Mouse (Mus musculus) hindbrain, embryonic 12.5 days (tissue): ENCODE results near the gene Map2k5. TPM values are rescaled to one million over a fixed set of nuclear protein-coding genes. Genes with fewer than 3 reads are reported as not detected.
A peak's percentile ranks its signal among the peaks of the same experiment; 100 is the strongest.

Source experiments
- ATAC-seq: fragments of 200-750 bp; cut with Nextera tagmentation; 2 replicates; pipeline ENCODE4 v1.8.0; 2017; ENCODE audit warnings: moderate TSS enrichment; ENCODE audit not compliant: low FRiP score
- H3K27ac ChIP-seq: fragments of 300-500 bp; sonication (generic); 2 replicates; pipeline ENCODE4 v1.5.1; 2016; ENCODE audit warnings: mild to moderate bottlenecking
- H3K27me3 ChIP-seq: fragments of 300-500 bp; sonication (generic); 2 replicates; pipeline ENCODE4 v1.6.1; 2016; ENCODE audit warnings: mild to moderate bottlenecking
- H3K36me3 ChIP-seq: fragments of 300-500 bp; sonication (generic); 2 replicates; pipeline ENCODE4 v1.6.1; 2016; ENCODE audit warnings: mild to moderate bottlenecking
- H3K4me1 ChIP-seq: fragments of 300-500 bp; sonication (generic); 2 replicates; pipeline ENCODE4 v1.6.1; 2016
- H3K4me2 ChIP-seq: fragments of 300-500 bp; sonication (generic); replicated peaks from 2 replicates; pipeline ENCODE4 v1.6.1; 2016; ENCODE audit warnings: mild to moderate bottlenecking
- H3K4me3 ChIP-seq: fragments of 300-500 bp; sonication (generic); 2 replicates; pipeline ENCODE4 v1.5.1; 2016; ENCODE audit warnings: mild to moderate bottlenecking
- H3K9ac ChIP-seq: fragments of 300-500 bp; sonication (generic); 2 replicates; pipeline ENCODE4 v1.6.1; 2016; ENCODE audit warnings: mild to moderate bottlenecking, moderate library complexity
- H3K9me3 ChIP-seq: fragments of 300-500 bp; sonication (generic); replicated peaks from 2 replicates; pipeline ENCODE4 v1.6.1; 2016; ENCODE audit warnings: mild to moderate bottlenecking
- WGBS: fragments of 180-500 bp; shearing (Covaris S2); methylation state at CpG from one replicate; pipeline ENCODE4 v1.1.7; 2016; 5-methylcytosine and 5-hydroxymethylcytosine counted together
- polyA plus RNA-seq: library from polyadenylated mRNA; unstranded; fragments of >200 nt; fragmentation: Nextera tagmentation; extraction: Ambion mirVana; gene quantifications from 2 replicates; pipeline ENCODE4 v1.2.1, GENCODE M21; 2016

The Map2k5 gene
- 42.0 and 43.0 TPM in 2 replicates for polyA plus RNA-seq

DNA sequence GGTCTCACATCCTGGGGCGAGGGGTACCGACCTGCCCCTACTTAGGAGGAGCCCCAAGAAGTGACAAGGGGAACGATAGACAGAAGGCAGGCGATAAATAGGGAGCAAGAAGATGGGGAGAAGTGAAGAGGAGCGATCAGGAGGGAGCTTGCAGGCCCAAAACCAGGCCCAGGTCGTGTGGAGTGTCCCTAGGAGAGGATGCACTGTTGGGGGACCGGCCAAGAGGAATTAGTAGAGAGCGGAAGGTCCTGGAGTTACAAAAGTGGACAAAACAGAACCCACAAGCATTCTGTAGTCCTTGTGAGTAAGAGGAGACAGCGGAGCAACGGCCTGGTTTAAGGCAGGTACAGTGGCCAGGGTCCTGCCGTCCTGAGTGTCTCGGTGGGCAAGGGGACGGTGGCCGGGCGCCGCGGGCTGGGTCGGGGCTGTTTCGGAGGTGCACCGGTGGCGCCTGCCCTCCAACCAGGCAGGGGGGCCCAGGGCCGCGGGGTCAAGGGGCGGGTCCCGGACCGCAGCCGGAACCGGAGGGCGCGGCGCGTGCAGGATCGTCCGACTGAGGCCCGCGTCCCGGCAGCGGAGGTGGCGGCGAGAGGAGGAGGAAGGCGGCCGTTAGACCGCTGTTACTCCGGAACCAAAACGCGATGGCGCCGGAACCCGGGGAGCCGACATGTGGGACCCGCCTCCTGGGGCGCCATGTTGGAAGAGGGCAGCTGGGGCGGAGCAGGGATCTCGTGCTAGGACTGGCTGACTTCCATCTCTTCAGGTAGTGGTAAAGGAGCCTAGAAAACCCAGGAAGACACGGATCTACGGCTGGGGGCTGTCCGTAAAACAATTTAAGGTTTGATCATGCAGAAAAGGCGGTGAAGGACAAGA lies at the start of gene Map2k5:
Map2k5 (minus strand) TSS at position 633 of the 873 bp plus-strand sequence.
- Histone ChIP-seq H3K4me2 (peak within 1 kb of the TSS; percentile 90), H3K27ac (peak within 1 kb of the TSS; percentile 85), H3K4me3 (peak within 1 kb of the TSS; percentile 87), H3K9ac (peak within 1 kb of the TSS; percentile 93), H3K36me3 (peaks cover 6% of the 10 kb centered on the region; the same call in 1 of the 2 replicates), H3K27me3 (no peaks in the 10 kb centered on the region), H3K4me1 (peaks cover 34% of the 10 kb centered on the region), H3K9me3 (no peaks in the 10 kb centered on the region)
- 2% methylated on average over 58 of the region's 58 CpGs for WGBS
- ATAC-seq: peak; percentile 93

DNA sequence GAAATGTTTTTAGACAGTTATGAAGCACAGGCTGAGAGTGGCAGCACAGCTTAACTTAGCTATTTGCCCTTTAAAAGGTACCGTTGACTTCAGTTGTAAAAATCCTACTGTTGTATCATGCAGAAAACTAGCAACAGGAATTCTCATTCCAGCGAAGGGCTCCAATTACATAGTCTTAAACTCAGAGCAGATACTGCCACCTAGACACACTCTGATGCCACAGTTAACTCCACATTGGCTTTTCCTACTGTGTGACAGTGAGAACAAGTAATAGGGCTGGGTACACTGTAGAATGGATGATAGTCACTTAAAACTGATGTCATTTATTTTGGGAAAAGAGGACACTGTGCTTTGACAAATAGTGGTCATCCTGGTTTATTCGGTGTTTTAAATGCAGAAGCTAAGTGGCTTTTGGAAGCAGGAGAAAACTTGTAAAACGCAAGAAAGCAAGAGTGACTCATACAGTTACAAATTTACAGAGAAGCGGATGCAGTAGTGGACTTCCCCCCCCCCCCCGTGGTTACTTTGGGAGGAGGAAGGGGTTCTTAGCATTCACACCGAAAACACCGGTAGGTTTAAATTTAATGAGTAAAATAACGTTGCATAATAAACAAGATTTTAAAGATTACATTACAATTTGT lies 43.5 kb upstream of the Map2k5 start:
- H3K27me3 ChIP-seq: no peaks in the 10 kb centered on the region
- no peak overlapping the region for H3K4me3 ChIP-seq
- no peaks in the 10 kb centered on the region; the same call in 1 of the 2 replicates for H3K4me1 ChIP-seq
- 70% methylated on average over 9 of the region's 9 CpGs for WGBS
- no peaks in the 10 kb centered on the region for H3K36me3 ChIP-seq
- H3K9ac ChIP-seq: no peak overlapping the region
- no peaks in the 10 kb centered on the region for H3K9me3 ChIP-seq
- no peak overlapping the region for H3K4me2 ChIP-seq
- ATAC-seq: no peak
- H3K27ac ChIP-seq: no peak overlapping the region

DNA sequence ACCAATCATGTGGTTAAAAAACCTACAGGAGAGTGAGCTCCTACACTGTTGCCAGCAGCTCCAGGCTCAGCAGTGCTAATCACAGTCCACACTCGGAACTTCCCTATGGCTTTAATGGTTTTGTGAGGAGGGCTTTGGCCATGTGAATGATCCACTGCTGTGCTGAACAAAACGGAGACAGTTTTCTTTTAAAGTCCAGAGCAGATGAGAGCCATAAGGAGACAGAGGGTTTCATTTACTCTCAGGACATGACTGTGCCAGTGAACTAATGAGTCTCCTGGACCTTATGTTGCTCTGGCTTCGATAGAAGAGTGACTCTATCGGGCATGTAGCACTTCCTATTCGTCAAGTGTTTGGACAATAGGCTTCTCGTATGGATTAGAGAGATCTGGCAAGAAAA lies 42.7 kb upstream of the Map2k5 start:
- Histone ChIP-seq H3K9me3 (no peaks in the 10 kb centered on the region), H3K27me3 (no peaks in the 10 kb centered on the region), H3K36me3 (no peaks in the 10 kb centered on the region), H3K4me3 (no peak overlapping the region), H3K4me1 (no peaks in the 10 kb centered on the region; the same call in 1 of the 2 replicates), H3K4me2 (no peak overlapping the region), H3K27ac (no peak overlapping the region), H3K9ac (no peak overlapping the region)
- no peak for ATAC-seq
- WGBS: 31% methylated on average over 6 of the region's 6 CpGs

DNA sequence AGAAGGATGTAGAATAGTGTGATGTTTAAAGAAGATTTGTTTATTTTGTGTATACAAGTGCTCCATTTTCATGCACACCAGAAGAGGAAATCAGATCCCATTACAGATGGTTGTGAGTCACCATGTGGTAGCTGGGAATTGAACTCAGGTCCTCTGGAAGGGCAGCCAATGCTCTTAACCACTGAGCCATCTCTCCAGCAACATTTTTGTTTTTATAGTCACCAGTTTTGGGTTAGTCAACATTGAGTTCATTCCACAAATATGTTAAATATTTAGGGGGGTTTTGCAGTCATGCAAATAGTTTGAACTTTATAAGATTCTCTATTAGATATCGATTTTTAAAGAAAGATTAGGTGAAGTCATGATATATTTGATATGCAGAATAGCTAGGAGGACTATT lies 22.5 kb upstream of the Map2k5 start:
- Histone ChIP-seq H3K36me3 (no peaks in the 10 kb centered on the region), H3K27me3 (no peaks in the 10 kb centered on the region), H3K9me3 (no peaks in the 10 kb centered on the region), H3K4me1 (peaks cover 11% of the 10 kb centered on the region; the same call in 1 of the 2 replicates), H3K27ac (no peak overlapping the region), H3K9ac (no peak overlapping the region), H3K4me2 (no peak overlapping the region), H3K4me3 (no peak overlapping the region)
- no peak for ATAC-seq
- WGBS: 90% methylated on average over 1 of the region's 1 CpGs

DNA sequence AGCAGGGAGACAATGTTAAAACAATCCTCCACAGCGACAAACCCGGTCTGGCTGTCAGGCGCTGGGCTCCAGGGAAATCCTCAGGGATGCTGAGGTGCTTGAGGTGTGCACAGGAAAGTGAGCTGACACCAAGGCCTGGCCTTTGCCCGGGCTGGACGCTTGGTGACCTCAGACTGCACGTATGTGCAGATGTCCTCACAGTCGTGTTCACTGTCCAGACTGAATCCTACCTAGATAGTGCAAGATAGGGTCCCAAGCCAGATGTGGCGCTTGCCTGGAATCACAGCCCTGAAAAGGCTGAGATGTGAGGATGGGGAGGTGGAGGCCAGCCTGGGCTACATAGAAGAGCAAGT lies 21.7 kb upstream of the Map2k5 start:
- Histone ChIP-seq H3K9me3 (no peaks in the 10 kb centered on the region), H3K9ac (peak overlapping the region; percentile 95), H3K4me1 (peaks cover 11% of the 10 kb centered on the region; the same call in 1 of the 2 replicates), H3K4me2 (peak overlapping the region; percentile 89), H3K4me3 (peak overlapping the region; percentile 77), H3K36me3 (no peaks in the 10 kb centered on the region), H3K27me3 (no peaks in the 10 kb centered on the region), H3K27ac (peak overlapping the region; percentile 81)
- peak; percentile 67 for ATAC-seq
- 3% methylated on average over 8 of the region's 8 CpGs for WGBS

DNA sequence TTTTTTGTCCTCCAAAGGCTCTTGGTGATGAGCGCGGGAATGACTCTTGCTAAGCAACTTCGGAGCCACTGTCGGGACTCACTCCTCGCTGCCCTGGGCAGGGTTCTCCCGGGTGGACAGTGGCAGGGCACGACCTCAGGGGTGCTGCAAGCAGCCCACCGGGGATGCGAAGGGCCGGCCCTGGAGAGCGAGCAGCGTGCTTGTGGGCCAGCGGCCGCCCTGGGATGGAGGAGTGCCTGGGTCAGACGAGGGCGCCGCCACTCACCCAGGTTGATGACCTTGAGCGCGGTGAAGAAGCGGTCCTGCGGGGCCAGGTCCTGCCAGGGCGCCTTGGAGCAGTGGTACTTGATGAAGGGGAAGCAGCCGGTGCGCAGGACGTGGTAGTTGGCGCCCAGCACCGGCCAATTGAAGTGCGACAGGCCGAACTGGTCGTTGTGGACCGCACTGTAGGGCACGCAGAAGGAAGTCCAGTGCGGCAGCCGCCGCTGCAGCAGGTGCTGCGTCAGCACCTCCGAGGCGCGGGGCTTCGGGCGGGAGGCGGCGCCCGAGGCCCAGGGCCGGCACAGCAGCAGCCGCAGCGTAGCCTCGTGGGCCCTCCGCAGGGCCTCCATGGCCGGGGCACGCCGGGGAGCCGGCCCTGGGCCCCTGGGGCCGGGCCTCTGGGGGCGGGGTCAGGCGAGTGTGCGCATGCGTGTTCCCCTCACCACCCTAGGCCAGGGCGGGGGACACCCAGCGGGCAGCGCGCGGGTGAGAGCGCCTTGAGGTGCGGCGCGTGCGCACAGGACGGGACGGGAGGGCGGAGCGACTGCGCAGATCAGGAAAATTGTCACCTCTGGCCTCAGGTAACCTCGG lies 21.1 kb upstream of the Map2k5 start, which contains the start of gene 2300009A05Rik:
2300009A05Rik (minus strand) TSS at position 636 of the 852 bp plus-strand sequence.
- peak; percentile 95 for ATAC-seq
- peak within 1 kb of the TSS; percentile 89 for H3K4me2 ChIP-seq
- under 1% methylated on average over 68 of the region's 74 CpGs for WGBS

DNA sequence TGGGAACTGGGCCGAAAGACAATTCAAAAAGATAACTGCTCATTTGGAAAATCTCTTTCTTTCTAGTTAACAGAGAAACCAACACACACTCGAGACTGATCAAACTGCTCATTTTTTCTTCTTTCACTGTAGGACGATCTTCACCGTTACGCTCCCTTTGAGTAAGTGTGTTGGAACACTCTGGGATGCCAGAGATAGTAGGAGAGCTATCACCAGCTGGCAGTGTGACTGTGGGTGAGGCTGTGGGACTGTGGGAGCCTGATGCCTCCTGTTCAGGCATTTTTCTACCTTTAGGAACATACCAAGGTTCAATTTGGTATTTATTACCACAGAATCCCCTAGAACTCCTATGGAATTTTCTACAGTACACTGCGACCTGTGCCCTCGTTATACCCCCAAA lies 17.9 kb upstream of the Map2k5 start:
- no peak overlapping the region for H3K27ac ChIP-seq
- no peak overlapping the region for H3K9ac ChIP-seq
- H3K4me1 ChIP-seq: peaks cover 11% of the 10 kb centered on the region; the same call in 1 of the 2 replicates
- no peaks in the 10 kb centered on the region for H3K9me3 ChIP-seq
- H3K4me3 ChIP-seq: no peak overlapping the region
- WGBS: 84% methylated on average over 7 of the region's 7 CpGs
- H3K4me2 ChIP-seq: no peak overlapping the region
- no peaks in the 10 kb centered on the region for H3K27me3 ChIP-seq
- H3K36me3 ChIP-seq: no peaks in the 10 kb centered on the region
- no peak for ATAC-seq

More for the DNA sequence above, 21.1 kb upstream of the Map2k5 start, which contains the start of gene 2300009A05Rik:
- Histone ChIP-seq H3K9ac (peak within 1 kb of the TSS; percentile 95), H3K36me3 (no peaks in the 10 kb centered on the region), H3K27me3 (no peaks in the 10 kb centered on the region), H3K9me3 (no peaks in the 10 kb centered on the region), H3K27ac (peak within 1 kb of the TSS; percentile 81), H3K4me3 (peak within 1 kb of the TSS; percentile 77), H3K4me1 (peaks cover 11% of the 10 kb centered on the region; the same call in 1 of the 2 replicates)

DNA sequence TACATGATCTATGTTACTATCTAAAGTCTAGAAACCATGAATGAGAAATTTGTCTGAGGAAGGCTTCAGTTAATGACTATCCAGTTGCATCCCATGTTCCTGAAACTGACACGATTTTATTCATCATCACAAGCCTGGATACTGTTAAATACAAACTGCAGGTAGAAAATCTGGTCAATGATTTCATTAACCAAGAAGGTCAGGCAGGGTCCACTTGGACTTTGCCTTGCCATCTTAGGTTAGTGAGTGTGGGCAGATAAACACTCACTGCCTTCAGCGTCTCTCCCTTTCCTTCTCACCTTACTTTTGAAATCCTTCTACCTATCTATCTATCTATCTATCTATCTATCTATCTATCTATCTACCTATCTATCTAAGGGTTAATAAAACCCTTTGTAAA lies 13.6 kb upstream of the Map2k5 start:
- Histone ChIP-seq H3K9ac (no peak overlapping the region), H3K4me3 (no peak overlapping the region), H3K27me3 (no peaks in the 10 kb centered on the region), H3K4me2 (no peak overlapping the region), H3K4me1 (no peaks in the 10 kb centered on the region), H3K27ac (no peak overlapping the region), H3K9me3 (no peaks in the 10 kb centered on the region), H3K36me3 (no peaks in the 10 kb centered on the region)
- ATAC-seq: no peak
- WGBS: 88% methylated on average over 2 of the region's 2 CpGs

DNA sequence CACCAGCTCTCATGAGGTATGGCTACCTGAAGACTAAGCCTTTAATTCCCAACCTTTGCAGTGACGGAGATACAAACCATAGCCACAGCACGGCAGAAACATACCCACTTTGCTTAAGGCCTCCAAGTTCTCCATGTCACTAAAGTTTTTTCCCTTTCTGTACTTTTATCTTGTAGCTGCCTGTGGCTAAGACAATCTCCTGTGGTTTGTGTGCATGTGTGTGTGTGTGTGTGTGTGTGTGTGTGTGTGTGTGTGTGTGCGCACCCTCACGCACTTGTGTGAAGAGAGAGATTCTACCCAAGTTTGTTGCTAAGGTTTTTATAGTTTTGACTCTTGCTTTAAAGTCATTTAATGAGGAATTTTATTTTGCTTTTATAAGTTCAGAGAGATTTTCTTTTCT lies 5.1 kb upstream of the Map2k5 start:
- H3K27ac ChIP-seq: no peak overlapping the region
- H3K27me3 ChIP-seq: no peaks in the 10 kb centered on the region
- no peaks in the 10 kb centered on the region for H3K9me3 ChIP-seq
- no peaks in the 10 kb centered on the region for H3K36me3 ChIP-seq
- peaks cover 5% of the 10 kb centered on the region for H3K4me1 ChIP-seq
- no peak overlapping the region for H3K4me3 ChIP-seq
- WGBS: 96% methylated on average over 4 of the region's 4 CpGs
- H3K9ac ChIP-seq: no peak overlapping the region
- no peak overlapping the region for H3K4me2 ChIP-seq
- ATAC-seq: no peak

DNA sequence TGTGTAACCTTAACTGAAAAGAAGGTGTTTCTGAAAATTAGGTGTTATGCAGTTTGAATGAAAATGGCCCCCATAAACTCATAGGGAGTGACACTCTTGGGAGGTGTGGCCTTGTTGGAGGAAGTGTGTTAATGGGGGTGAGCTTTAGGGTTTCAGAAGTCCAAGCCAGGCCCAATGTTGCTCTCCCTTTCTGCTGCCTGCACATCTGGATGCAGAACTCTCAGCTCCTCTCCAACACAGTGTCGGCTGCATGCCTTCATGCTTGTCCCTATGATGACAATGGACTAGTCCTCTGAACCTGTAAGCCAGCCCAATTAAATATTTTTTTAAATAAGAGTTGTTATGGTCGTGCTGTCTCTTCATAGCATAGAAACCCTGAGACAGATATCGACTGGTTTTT lies 2.6 kb upstream of the Map2k5 start:
- Histone ChIP-seq H3K27me3 (no peaks in the 10 kb centered on the region), H3K4me3 (no peak overlapping the region), H3K36me3 (no peaks in the 10 kb centered on the region), H3K4me1 (peaks cover 24% of the 10 kb centered on the region), H3K9ac (no peak overlapping the region), H3K27ac (no peak overlapping the region), H3K4me2 (no peak overlapping the region), H3K9me3 (no peaks in the 10 kb centered on the region)
- no peak for ATAC-seq
- WGBS: 87% methylated on average over 3 of the region's 3 CpGs

DNA sequence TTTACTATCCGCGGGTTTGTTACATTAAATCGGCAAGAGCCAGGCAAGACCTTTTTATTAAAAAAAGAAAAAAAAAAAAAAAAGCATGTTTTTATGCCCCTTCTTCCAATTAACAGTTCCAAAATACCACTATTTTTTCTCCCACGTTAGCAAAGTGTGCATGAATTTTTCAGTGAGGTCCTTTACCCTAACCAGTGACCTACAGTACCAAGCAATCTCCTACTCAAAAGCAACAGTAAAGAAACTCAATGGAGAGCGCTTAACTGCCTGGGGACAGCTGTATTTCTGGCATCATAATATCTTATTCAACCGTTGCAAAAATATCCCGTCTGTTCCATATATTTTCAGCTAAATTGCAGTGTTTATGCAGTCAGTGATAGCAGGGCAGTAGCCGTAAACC lies 472 bp upstream of the Map2k5 start:
- Histone ChIP-seq H3K9me3 (no peaks in the 10 kb centered on the region), H3K27ac (peak overlapping the region; percentile 85), H3K9ac (peak overlapping the region; percentile 93), H3K4me1 (peaks cover 34% of the 10 kb centered on the region), H3K27me3 (no peaks in the 10 kb centered on the region), H3K36me3 (peaks cover 6% of the 10 kb centered on the region; the same call in 1 of the 2 replicates), H3K4me3 (peak overlapping the region; percentile 87), H3K4me2 (peak overlapping the region; percentile 90)
- ATAC-seq: no peak
- 19% methylated on average over 8 of the region's 8 CpGs for WGBS

DNA sequence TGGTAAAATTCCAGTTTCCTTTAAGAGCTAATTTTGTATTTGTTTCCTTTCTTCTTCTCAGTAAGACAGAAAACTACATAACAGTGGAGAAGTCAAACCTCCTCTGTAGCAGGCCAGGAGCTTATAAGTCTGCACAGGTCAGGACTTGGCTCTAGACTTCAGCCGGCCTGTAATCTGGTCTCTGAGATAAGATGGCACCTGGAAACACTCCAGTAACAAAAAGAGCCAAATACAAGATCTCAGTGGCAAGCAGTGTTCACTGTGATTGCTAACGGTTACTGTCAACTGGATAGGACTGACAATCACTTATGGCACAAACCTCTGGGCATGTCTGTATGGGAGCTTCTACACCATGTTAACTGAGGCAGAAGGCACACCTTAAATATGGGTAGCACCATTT lies 4.4 kb downstream of the Map2k5 start:
- Histone ChIP-seq H3K36me3 (peaks cover 19% of the 10 kb centered on the region), H3K4me1 (peaks cover 31% of the 10 kb centered on the region)
- no peak for ATAC-seq

More for the DNA sequence above, 4.4 kb downstream of the Map2k5 start:
- Histone ChIP-seq H3K9ac (no peak overlapping the region), H3K27me3 (no peaks in the 10 kb centered on the region), H3K4me2 (no peak overlapping the region), H3K4me3 (no peak overlapping the region), H3K9me3 (no peaks in the 10 kb centered on the region), H3K27ac (no peak overlapping the region)
- WGBS: 82% methylated on average over 2 of the region's 2 CpGs
